Mouse (Mus musculus) central nervous system, embryonic 11.5 days (tissue): Measurements from ENCODE around the gene Usp3. TPM values are rescaled to one million over a fixed set of nuclear protein-coding genes. Genes with fewer than 3 reads are reported as not detected.

ENCODE experiments used
- polyA plus RNA-seq: library from polyadenylated mRNA; depleted of rRNA; stranded (reverse); fragments of >200 nt; gene quantifications from 2 replicates; pipeline ENCODE4 v1.2.3, GENCODE M21; 2012; rRNA removed

The Usp3 gene
- 60.2 and 74.2 TPM in 2 replicates for polyA plus RNA-seq

GRCm38 (mm10) chr9:66592708-66593612, at the start of gene Usp3:
TSS of gene Usp3 (minus strand) at chr9:66593142.

GRCm38 (mm10) chr9:66514256-66514770, 78.6 kb downstream of the Usp3 start, which contains the start of gene Fbxl22:
TSS of gene Fbxl22 (minus strand) at chr9:66514593.

Other genes with a start within 250 kb of the Usp3 start
- 39.3 and 51.2 TPM in 2 replicates for gene Herc1, start 242.7 kb downstream of the Usp3 start, polyA plus RNA-seq
- gene Fbxl22, start 78.5 kb downstream of the Usp3 start, polyA plus RNA-seq: 4.1 and 4.3 TPM in 2 replicates
- gene Car12, start 120.5 kb upstream of the Usp3 start, polyA plus RNA-seq: 0.77 and 2.2 TPM in 2 replicates
- gene Aph1b, start 202.3 kb upstream of the Usp3 start, polyA plus RNA-seq: 6.0 and 10.4 TPM in 2 replicates
- 0.20 and 0.26 TPM in 2 replicates for gene Gm10647, start 203.9 kb upstream of the Usp3 start, polyA plus RNA-seq
- 0.46 and 1.8 TPM in 2 replicates for gene Aph1c, start 241.6 kb upstream of the Usp3 start, polyA plus RNA-seq